Mouse (Mus musculus): Measurements from ENCODE around the gene Auts2. TPM values are rescaled to one million over a fixed set of nuclear protein-coding genes. Genes with fewer than 3 reads are reported as not detected.

Gene Auts2
- polyA plus RNA-seq, 1 experiment from 2014 or later = 90.6 TPM

- H3K4me3 ChIP-seq = no peak overlapping the region
- no peaks in the 10 kb centered on the region for H3K36me3 ChIP-seq
- peaks cover 15% of the 10 kb centered on the region for H3K4me1 ChIP-seq
- peaks cover 10% of the 10 kb centered on the region for H3K27me3 ChIP-seq
- WGBS = 46% methylated on average over 8 of the region's 8 CpGs
- H3K9me3 ChIP-seq (replicated peaks) = no peaks in the 10 kb centered on the region
- H3K4me2 ChIP-seq (replicated peaks) = no peak overlapping the region
- H3K9ac ChIP-seq = no peak overlapping the region
- peak overlapping the region; percentile 31; the same call in 1 of the 2 replicates for H3K27ac ChIP-seq
- peak; percentile 60; the same call in 1 of the 2 replicates for ATAC-seq (ENCODE audit: low FRiP score)
These were observed 984.6 kb downstream of the Auts2 start for GRCm38 (mm10) chr5:131558403-131559174.

DNA sequence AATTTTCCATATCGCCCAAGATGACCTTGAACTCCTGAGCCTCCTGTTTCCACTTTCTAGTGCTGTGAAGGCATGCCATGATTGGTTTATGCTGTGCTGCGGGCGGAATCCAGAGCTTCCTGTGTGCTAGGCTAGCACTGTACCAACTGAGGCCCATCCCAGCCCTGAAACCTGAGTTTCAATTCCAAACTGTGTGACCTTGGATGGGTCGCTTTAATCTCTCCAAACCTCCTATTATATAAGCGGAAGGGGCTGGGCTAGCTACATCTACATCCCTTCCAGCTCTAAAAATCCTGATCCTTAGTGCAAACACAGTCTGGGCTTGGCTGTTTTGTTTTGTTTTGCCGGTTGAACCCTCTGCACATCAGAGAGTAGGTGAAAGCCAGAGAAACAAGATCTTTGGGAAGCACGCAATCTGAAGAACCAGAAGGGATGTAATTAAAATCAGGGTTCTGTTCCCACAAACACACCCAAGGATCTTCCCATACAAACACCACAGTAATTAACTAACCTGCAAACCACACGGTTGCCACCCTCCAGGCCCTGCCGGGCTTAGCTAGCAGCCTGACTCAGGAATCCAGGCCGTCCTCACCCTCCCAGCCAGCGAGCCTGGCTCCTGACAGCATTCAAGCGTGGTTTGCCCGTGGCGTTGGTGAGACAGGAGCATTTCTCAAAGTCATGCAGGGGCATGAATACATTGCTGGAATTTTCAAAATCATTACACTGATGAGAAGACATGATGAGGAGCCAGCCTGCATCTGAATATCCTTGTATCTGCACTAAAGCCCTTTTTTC is 985.4 kb downstream of the Auts2 start:
- Histone ChIP-seq H3K9ac (no peak overlapping the region; the same call in 1 of the 2 replicates), H3K27ac (peak overlapping the region; percentile 31), H3K27me3 (peaks cover 10% of the 10 kb centered on the region), H3K4me3 (no peak overlapping the region), H3K4me2 (replicated peaks) (no peak overlapping the region), H3K9me3 (replicated peaks) (no peaks in the 10 kb centered on the region), H3K4me1 (peaks cover 14% of the 10 kb centered on the region), H3K36me3 (no peaks in the 10 kb centered on the region)
- WGBS = 63% methylated on average over 14 of the region's 14 CpGs
- no peak for ATAC-seq (ENCODE audit: low FRiP score)

DNA sequence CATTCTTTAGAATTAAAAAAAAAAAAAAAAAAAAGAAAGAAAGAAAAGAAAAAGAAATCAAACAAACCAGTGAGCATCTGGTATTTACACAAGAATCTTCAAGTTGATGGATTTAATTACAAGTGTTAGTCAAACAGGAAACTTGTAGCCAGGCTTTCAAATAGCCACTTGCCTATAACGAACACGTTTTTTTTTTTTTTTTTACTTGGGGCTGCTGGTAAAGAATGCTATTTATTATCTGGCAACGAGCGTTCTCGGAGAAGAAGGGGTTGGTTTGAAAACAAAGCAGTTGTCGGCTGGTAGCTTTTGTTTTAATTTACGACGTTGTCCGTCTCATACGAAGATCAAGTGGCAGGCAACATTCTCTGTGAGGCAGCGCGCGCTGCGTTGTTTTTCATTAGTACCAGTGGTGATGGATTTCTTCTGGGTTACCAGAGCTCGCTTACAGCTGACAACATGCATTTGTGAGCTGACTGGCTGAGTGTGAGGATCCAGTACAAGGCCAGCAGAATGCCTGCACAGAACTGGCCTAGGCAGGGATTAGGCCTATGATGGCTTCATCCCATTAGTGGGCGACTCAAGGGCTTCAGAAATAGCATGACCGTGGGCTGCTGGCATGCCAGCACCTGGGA is 994.1 kb downstream of the Auts2 start:
- no peak overlapping the region for H3K9ac ChIP-seq

DNA sequence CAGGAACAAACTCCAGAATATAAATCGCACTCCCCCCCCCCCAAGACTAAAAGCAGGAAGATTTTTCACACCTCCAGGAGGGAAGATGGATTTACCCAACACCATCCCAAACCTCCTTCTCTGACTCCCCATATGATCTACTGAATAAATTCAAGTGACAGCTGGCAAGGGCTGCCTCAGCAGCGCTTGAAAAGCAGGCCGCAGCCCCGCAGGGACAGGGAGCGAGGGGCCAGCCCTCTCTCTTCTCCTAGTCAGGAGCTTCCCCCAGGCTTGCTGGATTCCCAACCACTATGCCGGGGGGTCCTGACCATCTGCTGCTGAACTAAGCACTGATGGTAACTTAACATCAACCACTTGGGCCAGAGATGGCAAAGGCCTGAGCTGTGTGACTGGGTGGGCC is 995.2 kb downstream of the Auts2 start:
- 41% methylated on average over 6 of the region's 6 CpGs for WGBS

More for the DNA sequence above, 994.1 kb downstream of the Auts2 start:
- H3K27me3 ChIP-seq = 0 out of 2 replicates have a peak, but pooled peaks cover under 1% of the 10 kb centered on the region
- H3K4me3 ChIP-seq = no peak overlapping the region
- 0 out of 2 replicates have a peak overlapping the region, but pooled peaks have one; percentile 3 for H3K4me2 ChIP-seq (replicated peaks)
- peaks cover 23% of the 10 kb centered on the region for H3K4me1 ChIP-seq
- 0 out of 2 replicates have a peak, but pooled peaks have one; percentile 43 for ATAC-seq (ENCODE audit: low FRiP score)
- H3K27ac ChIP-seq = peak overlapping the region; percentile 65; the same call in 1 of the 2 replicates
- 21% methylated on average over 17 of the region's 17 CpGs for WGBS
- H3K36me3 ChIP-seq = peaks cover 3% of the 10 kb centered on the region; the same call in 1 of the 2 replicates
- no peaks in the 10 kb centered on the region for H3K9me3 ChIP-seq (replicated peaks)

GRCm38 (mm10) chr5:131546414-131546813 is 996.7 kb downstream of the Auts2 start:
- ATAC-seq (ENCODE audit: low FRiP score) = no peak
- H3K9me3 ChIP-seq (replicated peaks) = no peaks in the 10 kb centered on the region
- H3K4me3 ChIP-seq = no peak overlapping the region
- H3K36me3 ChIP-seq = peaks cover 3% of the 10 kb centered on the region; the same call in 1 of the 2 replicates
- H3K27me3 ChIP-seq = peaks cover 4% of the 10 kb centered on the region; the same call in 1 of the 2 replicates
- H3K4me1 ChIP-seq = peaks cover 23% of the 10 kb centered on the region
- H3K27ac ChIP-seq = no peak overlapping the region
- H3K9ac ChIP-seq = no peak overlapping the region
- H3K4me2 ChIP-seq (replicated peaks) = no peak overlapping the region
- 67% methylated on average over 1 of the region's 1 CpGs for WGBS

More for the DNA sequence above, 995.2 kb downstream of the Auts2 start:
- ATAC-seq (ENCODE audit: low FRiP score) = peak; percentile 63
- no peaks in the 10 kb centered on the region for H3K27me3 ChIP-seq
- H3K27ac ChIP-seq = no peak overlapping the region; the same call in 1 of the 2 replicates
- no peak overlapping the region for H3K4me3 ChIP-seq
- H3K4me2 ChIP-seq (replicated peaks) = no peak overlapping the region
- H3K4me1 ChIP-seq = peaks cover 23% of the 10 kb centered on the region
- H3K9me3 ChIP-seq (replicated peaks) = no peaks in the 10 kb centered on the region
- peaks cover 3% of the 10 kb centered on the region; the same call in 1 of the 2 replicates for H3K36me3 ChIP-seq
- H3K9ac ChIP-seq = no peak overlapping the region

DNA sequence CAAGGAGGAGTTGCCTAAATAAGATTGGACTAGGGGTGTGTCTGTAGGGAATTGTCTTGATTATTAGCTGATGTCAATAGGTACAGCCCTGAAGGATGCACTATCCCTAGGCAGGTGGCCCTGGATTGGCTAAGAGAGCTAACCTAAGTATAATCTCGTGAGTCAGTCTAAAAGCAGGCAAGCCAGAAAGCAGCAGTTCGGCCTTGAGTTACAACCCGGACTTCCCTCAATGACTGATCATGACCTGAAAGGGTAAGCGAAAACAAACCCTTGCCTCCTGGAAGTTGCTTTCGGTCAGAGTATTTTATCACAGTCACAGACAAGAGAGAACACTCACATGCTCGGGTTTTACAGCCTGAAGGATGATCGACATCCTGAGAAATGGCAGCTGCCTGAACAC is 998.8 kb downstream of the Auts2 start:
- H3K4me3 ChIP-seq = no peak overlapping the region
- H3K36me3 ChIP-seq = peaks cover 3% of the 10 kb centered on the region; the same call in 1 of the 2 replicates
- no peaks in the 10 kb centered on the region for H3K9me3 ChIP-seq (replicated peaks)
- no peak overlapping the region for H3K4me2 ChIP-seq (replicated peaks)
- no peak overlapping the region for H3K9ac ChIP-seq
- H3K27me3 ChIP-seq = peaks cover 4% of the 10 kb centered on the region; the same call in 1 of the 2 replicates
- peaks cover 19% of the 10 kb centered on the region for H3K4me1 ChIP-seq
- 81% methylated on average over 7 of the region's 7 CpGs for WGBS
- ATAC-seq (ENCODE audit: low FRiP score) = no peak
- H3K27ac ChIP-seq = no peak overlapping the region

- WGBS = under 1% methylated on average over 42 of the region's 68 CpGs
- peaks cover 4% of the 10 kb centered on the region; the same call in 1 of the 2 replicates for H3K27me3 ChIP-seq
- H3K36me3 ChIP-seq = no peaks in the 10 kb centered on the region; the same call in 1 of the 2 replicates
- peak overlapping the region; percentile 92 for H3K4me3 ChIP-seq
- H3K4me1 ChIP-seq = peaks cover 19% of the 10 kb centered on the region
- H3K9ac ChIP-seq = peak overlapping the region; percentile 98
- H3K9me3 ChIP-seq (replicated peaks) = no peaks in the 10 kb centered on the region
- H3K4me2 ChIP-seq (replicated peaks) = peak overlapping the region; percentile 66
- ATAC-seq (ENCODE audit: low FRiP score) = peak; percentile 88
- H3K27ac ChIP-seq = peak overlapping the region; percentile 99
These were observed 1004.7 kb downstream of the Auts2 start for GRCm38 (mm10) chr5:131538311-131538915.

DNA sequence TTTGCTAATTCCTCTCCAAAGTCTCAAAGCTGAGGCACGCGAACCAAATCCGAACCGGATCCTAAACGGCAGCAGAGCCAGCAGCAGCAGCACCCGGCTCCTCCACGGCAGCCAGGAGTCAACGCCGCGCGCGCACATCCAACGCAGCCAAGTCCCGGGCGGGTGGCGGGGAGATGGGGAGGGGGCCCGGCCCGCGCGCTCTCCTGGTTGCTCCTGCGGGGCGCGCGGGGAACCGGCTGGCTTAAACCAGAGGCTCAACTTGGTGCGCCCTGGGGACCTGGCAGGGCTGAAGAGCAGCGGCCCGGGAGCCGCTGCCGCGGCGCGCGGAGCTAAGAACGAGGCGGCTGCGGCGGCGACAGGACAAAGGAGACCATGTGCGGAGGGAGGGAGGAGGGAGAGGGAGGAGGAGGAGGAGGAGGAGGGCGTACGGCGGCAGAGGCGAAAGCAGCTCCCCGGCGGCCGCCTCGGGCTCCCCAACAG is 1005.3 kb downstream of the Auts2 start:
- Histone ChIP-seq H3K4me2 (replicated peaks) (peak overlapping the region; percentile 66), H3K4me1 (peaks cover 24% of the 10 kb centered on the region), H3K9ac (peak overlapping the region; percentile 98), H3K27me3 (peaks cover 4% of the 10 kb centered on the region; the same call in 1 of the 2 replicates), H3K9me3 (replicated peaks) (no peaks in the 10 kb centered on the region), H3K36me3 (peaks cover 5% of the 10 kb centered on the region; the same call in 1 of the 2 replicates), H3K27ac (peak overlapping the region; percentile 99), H3K4me3 (peak overlapping the region; percentile 92)
- WGBS = under 1% methylated on average over 41 of the region's 48 CpGs
- peak; percentile 78 for ATAC-seq (ENCODE audit: low FRiP score)

GRCm38 (mm10) chr5:131537155-131537830 is 1005.9 kb downstream of the Auts2 start:
- Histone ChIP-seq H3K9me3 (replicated peaks) (no peaks in the 10 kb centered on the region), H3K36me3 (peaks cover 7% of the 10 kb centered on the region; the same call in 1 of the 2 replicates), H3K4me1 (peaks cover 27% of the 10 kb centered on the region), H3K4me2 (replicated peaks) (peak overlapping the region; percentile 66), H3K27ac (peak overlapping the region; percentile 99), H3K9ac (peak overlapping the region; percentile 98), H3K4me3 (peak overlapping the region; percentile 92), H3K27me3 (no peaks in the 10 kb centered on the region)
- peak; percentile 62 for ATAC-seq (ENCODE audit: low FRiP score)
- WGBS = under 1% methylated on average over 44 of the region's 44 CpGs

DNA sequence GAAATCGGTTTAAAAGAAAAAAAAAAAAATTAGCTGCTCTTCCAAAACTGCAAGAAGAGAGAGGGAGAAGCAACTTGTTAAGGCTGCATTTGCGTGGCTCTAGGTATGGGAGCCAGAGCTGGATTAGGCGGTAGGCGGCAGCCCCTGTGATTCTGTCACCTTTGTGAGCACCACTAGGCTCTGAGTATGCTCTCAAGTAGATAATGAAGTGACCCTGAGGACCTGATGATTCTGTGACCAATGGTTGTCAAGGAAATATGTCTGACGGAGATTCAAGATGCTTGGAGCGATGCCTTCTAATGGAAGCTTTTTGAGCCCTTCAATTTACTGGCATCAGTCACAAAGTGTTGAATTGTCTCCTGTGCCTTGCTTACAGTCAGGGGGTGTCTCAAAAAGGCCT is 1007.4 kb downstream of the Auts2 start:
- no peaks in the 10 kb centered on the region for H3K9me3 ChIP-seq (replicated peaks)
- H3K4me1 ChIP-seq = peaks cover 43% of the 10 kb centered on the region
- 12% methylated on average over 6 of the region's 6 CpGs for WGBS
- H3K27ac ChIP-seq = peak overlapping the region; percentile 99
- H3K4me3 ChIP-seq = peak overlapping the region; percentile 92
- no peak for ATAC-seq (ENCODE audit: low FRiP score)
- peak overlapping the region; percentile 66 for H3K4me2 ChIP-seq (replicated peaks)
- H3K36me3 ChIP-seq = peaks cover 7% of the 10 kb centered on the region; the same call in 1 of the 2 replicates
- H3K27me3 ChIP-seq = no peaks in the 10 kb centered on the region
- H3K9ac ChIP-seq = peak overlapping the region; percentile 98

DNA sequence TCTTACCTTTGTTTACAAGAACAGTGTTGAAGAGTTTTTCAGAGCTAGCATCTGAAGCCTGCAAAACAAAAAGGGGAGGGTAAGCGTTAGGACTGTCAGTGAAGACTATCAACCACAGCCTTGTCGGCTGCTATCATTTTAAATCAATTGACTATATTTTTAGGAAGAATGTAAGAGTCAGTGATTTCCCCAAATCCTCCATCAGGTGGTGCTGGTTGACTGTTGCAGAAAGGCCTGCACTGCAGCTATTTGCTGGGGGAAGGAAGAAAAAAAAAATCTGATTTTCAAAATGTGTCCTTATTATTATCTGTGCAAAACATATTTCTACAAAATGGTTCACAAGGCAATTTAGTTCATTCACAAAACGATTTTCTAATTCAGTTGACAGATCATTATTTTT is 1009.3 kb downstream of the Auts2 start:
- Histone ChIP-seq H3K4me3 (peak overlapping the region; percentile 25), H3K27ac (no peak overlapping the region), H3K4me2 (replicated peaks) (peak overlapping the region; percentile 49), H3K9me3 (replicated peaks) (no peaks in the 10 kb centered on the region), H3K36me3 (peaks cover 18% of the 10 kb centered on the region), H3K9ac (peak overlapping the region; percentile 55), H3K27me3 (no peaks in the 10 kb centered on the region), H3K4me1 (peaks cover 58% of the 10 kb centered on the region)
- no peak for ATAC-seq (ENCODE audit: low FRiP score)
- WGBS = 25% methylated on average over 3 of the region's 3 CpGs
